Comparison of ENCODE assay signal across 8 mouse cellular contexts in genomic region chr3:152557659-152558058, GRCm38 (mm10).
DNase-seq lines count a peak whose midpoint lies in the region; ATAC-seq and TF ChIP-seq lines count a peak whose summit lies in the region.
"Had no signal": no experiment of that assay in that cellular context is flagged by ENCODE, and none has a peak within 500 bp of the region (broad histone marks: within the 10 kb centered on the region; RNA-seq: fewer than 3 reads in every experiment).

No protein-coding gene starts in this region.

- no peak overlapping the region for H3K27ac ChIP-seq in lung, embryonic 14.5 days (ENCODE audit: low read depth)
- no peak overlapping the region for H3K27ac ChIP-seq in intestine, embryonic 14.5 days (ENCODE audit: low read depth)
- H3K27ac ChIP-seq in stomach, embryonic 14.5 days (ENCODE audit: low read length) = no peak overlapping the region
- H3K27ac ChIP-seq in cerebellum, adult 2 months (ENCODE audit: insufficient read depth, low read length) = no peak overlapping the region
- H3K27ac ChIP-seq: midbrain, embryonic 12.5 days had no signal

- peak; percentile 60; the same call in 1 of the 2 replicates for ATAC-seq in lung, embryonic 14.5 days (ENCODE audit: insufficient read depth)
- peak; percentile 42; the same call in 1 of the 2 replicates for ATAC-seq in intestine, embryonic 14.5 days (replicated peaks; ENCODE audit: low FRiP score, low TSS enrichment, low read depth)
- ATAC-seq in stomach, embryonic 14.5 days (ENCODE audit: insufficient number of reproducible peaks, insufficient read depth, low FRiP score, low read depth) = peak; percentile 81

- H3K27me3 ChIP-seq in lung, embryonic 14.5 days (ENCODE audit: insufficient read depth, low read length) = no peaks in the 10 kb centered on the region
- no peaks in the 10 kb centered on the region for H3K27me3 ChIP-seq in intestine, embryonic 14.5 days (replicated peaks; ENCODE audit: control insufficient read depth, insufficient read depth, low read length)
- H3K27me3 ChIP-seq in stomach, embryonic 14.5 days (ENCODE audit: control insufficient read depth, insufficient read depth, low read length) = no peaks in the 10 kb centered on the region
- no peaks in the 10 kb centered on the region for H3K27me3 ChIP-seq in cerebellum, adult 2 months (ENCODE audit: control insufficient read depth, insufficient read depth, low read length)
- H3K27me3 ChIP-seq: midbrain, embryonic 12.5 days had no signal

- H3K4me1 ChIP-seq in lung, embryonic 14.5 days (ENCODE audit: insufficient read depth) = peaks cover 6% of the 10 kb centered on the region
- H3K4me1 ChIP-seq in lung, adult 2 months (ENCODE audit: control insufficient read depth, insufficient read depth, low read length) = no peaks in the 10 kb centered on the region
- peaks cover 13% of the 10 kb centered on the region for H3K4me1 ChIP-seq in intestine, embryonic 14.5 days (replicated peaks; ENCODE audit: control insufficient read depth, insufficient read depth, low read length)
- peaks cover 5% of the 10 kb centered on the region; the same call in 1 of the 2 replicates for H3K4me1 ChIP-seq in stomach, embryonic 14.5 days (ENCODE audit: control insufficient read depth, insufficient read depth, low read length)
- H3K4me1 ChIP-seq in cerebellum, adult 2 months (ENCODE audit: control insufficient read depth, insufficient read depth, low read length) = no peaks in the 10 kb centered on the region
- H3K4me1 ChIP-seq: midbrain, embryonic 12.5 days had no signal

- no peak overlapping the region for H3K9ac ChIP-seq in lung, embryonic 14.5 days
- H3K9ac ChIP-seq in intestine, embryonic 14.5 days (ENCODE audit: low read length) = no peak overlapping the region
- no peak overlapping the region for H3K9ac ChIP-seq in stomach, embryonic 14.5 days (replicated peaks; ENCODE audit: low read depth, low read length)
- H3K9ac ChIP-seq: midbrain, embryonic 12.5 days had no signal

- no peaks in the 10 kb centered on the region for H3K9me3 ChIP-seq in lung, embryonic 14.5 days (ENCODE audit: low read depth, low read length)
- no peaks in the 10 kb centered on the region for H3K9me3 ChIP-seq in intestine, embryonic 14.5 days (ENCODE audit: control insufficient read depth, low read length)
- H3K9me3 ChIP-seq in stomach, embryonic 14.5 days (ENCODE audit: control insufficient read depth, low read depth, low read length) = no peaks in the 10 kb centered on the region
- H3K9me3 ChIP-seq: midbrain, embryonic 12.5 days had no signal

- DNase-seq in lung, embryonic 14.5 days = no peak
- no peak for DNase-seq in lung, adult 2 months
- DNase-seq in c-Kit-positive CD71-positive TER-119-negative erythroid progenitor cells, embryonic 14.5 days (ENCODE audit: low read depth) = peak; percentile 81
- DNase-seq in intestine, embryonic 14.5 days (ENCODE audit: low spot score) = peak; percentile 77
- no peak for DNase-seq in right cerebral cortex, adult 2 months (ENCODE audit: low spot score in 2 of 2)
- no peak for DNase-seq in cerebellum, adult 2 months

- H3K4me3 ChIP-seq in lung, embryonic 14.5 days (ENCODE audit: low read depth, low read length) = no peak overlapping the region
- no peak overlapping the region for H3K4me3 ChIP-seq in lung, adult 2 months (replicated peaks; ENCODE audit: extremely low read depth, low read depth, low read length)
- no peak overlapping the region for H3K4me3 ChIP-seq in intestine, embryonic 14.5 days (ENCODE audit: low read depth, low read length)
- H3K4me3 ChIP-seq in stomach, embryonic 14.5 days (ENCODE audit: low read depth, low read length) = no peak overlapping the region
- H3K4me3 ChIP-seq in cerebellum, adult 2 months (replicated peaks; ENCODE audit: insufficient read depth, low read depth, low read length) = no peak overlapping the region
- H3K4me3 ChIP-seq: midbrain, embryonic 12.5 days had no signal

- no peaks in the 10 kb centered on the region for H3K36me3 ChIP-seq in lung, embryonic 14.5 days (ENCODE audit: insufficient read depth)
- H3K36me3 ChIP-seq in intestine, embryonic 14.5 days (ENCODE audit: control insufficient read depth, insufficient read depth, low read length) = no peaks in the 10 kb centered on the region
- no peaks in the 10 kb centered on the region for H3K36me3 ChIP-seq in stomach, embryonic 14.5 days (ENCODE audit: control insufficient read depth, insufficient read depth, low read length)
- H3K36me3 ChIP-seq: midbrain, embryonic 12.5 days had no signal

- no peak overlapping the region for H3K4me2 ChIP-seq in lung, embryonic 14.5 days
- H3K4me2 ChIP-seq in intestine, embryonic 14.5 days (ENCODE audit: low read length) = no peak overlapping the region
- H3K4me2 ChIP-seq in stomach, embryonic 14.5 days (replicated peaks; ENCODE audit: low read depth, low read length) = no peak overlapping the region
- H3K4me2 ChIP-seq: midbrain, embryonic 12.5 days had no signal

- TF ChIP-seq POLR2A in lung, adult 2 months (IDR thresholded peaks at IDR 0.05; ENCODE audit: borderline replicate concordance, extremely low read depth, low read depth, low read length) = no peak
- TF ChIP-seq POLR2A in cerebellum, adult 2 months (IDR thresholded peaks at IDR 0.05; ENCODE audit: borderline replicate concordance, insufficient read depth, low read length) = no peak

- no peak for TF ChIP-seq CTCF in lung, embryonic 14.5 days (IDR thresholded peaks at IDR 0.05; ENCODE audit: low read depth)
- TF ChIP-seq CTCF in lung, adult 2 months (IDR thresholded peaks at IDR 0.05; ENCODE audit: insufficient read depth, low read length) = no peak
- no peak for TF ChIP-seq CTCF in cerebellum, adult 2 months (IDR thresholded peaks at IDR 0.05; ENCODE audit: borderline replicate concordance, insufficient read depth, low read depth, low read length)

- 35% methylated on average over 12 of the region's 12 CpGs for WGBS in lung, embryonic 14.5 days
- whole genome bisulfite sequencing in lung, adult 2 months = 50% methylated on average over 11 of the region's 12 CpGs
- 35% methylated on average over 12 of the region's 12 CpGs for WGBS in intestine, embryonic 14.5 days
- 24% methylated on average over 12 of the region's 12 CpGs for WGBS in stomach, embryonic 14.5 days
- 33% methylated on average over 12 of the region's 12 CpGs for WGBS in cerebellum, adult 2 months

Comparison
In these comparisons a context has a peak if more than half of its experiments do, and no peak if none do; other contexts are left out.
1. DNase-seq: peak in c-Kit-positive CD71-positive TER-119-negative erythroid progenitor cells, embryonic 14.5 days (single experiment) and intestine, embryonic 14.5 days (single experiment); none in lung, embryonic 14.5 days (single experiment), lung, adult 2 months (single experiment), right cerebral cortex, adult 2 months (0 of 2) and cerebellum, adult 2 months (0 of 2).
2. Peak in every context shown above with its lines, with median percentiles within 50 percentile points of each other: ATAC-seq.